Mouse (Mus musculus): ENCODE data around the gene Tada2a. TPM values are rescaled to one million over a fixed set of nuclear protein-coding genes. Genes with fewer than 3 reads are reported as not detected.

The Tada2a gene
- total and polyA plus RNA-seq, 3 experiments = 4.6 to 6.4 (median 6.2) TPM

- intact Hi-C loops (cut with DNase I) = no loop called here
- Histone ChIP-seq H3K27me3 (ENCODE audit: control insufficient read depth, insufficient read depth, low read length) (no peaks in the 10 kb centered on the region), H3K79me2 (replicated peaks; ENCODE audit: control insufficient read depth, insufficient read depth, low read length) (no peaks in the 10 kb centered on the region), H3K27ac (no peak overlapping the region), H3K4me3 (no peak overlapping the region), H3K9ac (ENCODE audit: low read depth, low read length) (no peak overlapping the region), H3K36me3 (ENCODE audit: control insufficient read depth, insufficient read depth, low read length) (no peaks in the 10 kb centered on the region), H3K4me1 (ENCODE audit: control insufficient read depth, insufficient read depth, low read length) (no peaks in the 10 kb centered on the region)
- TF ChIP-seq POLR2A (IDR thresholded peaks at IDR 0.05; ENCODE audit: insufficient read depth, low read depth, low read length) (no peak), CTCF (IDR thresholded peaks at IDR 0.05) (no peak), EP300 (IDR thresholded peaks at IDR 0.05; ENCODE audit: insufficient read depth, low read depth, low read length) (no peak)
- DNase-seq = no peak
- WGBS = 90% methylated on average over 2 of the region's 2 CpGs
These were observed 72.0 kb downstream of the Tada2a start for GRCm38 (mm10) chr11:84057418-84057817.

- no peak for TF ChIP-seq CTCF (IDR thresholded peaks at IDR 0.05)
- no peak for TF ChIP-seq EP300 (IDR thresholded peaks at IDR 0.05; ENCODE audit: insufficient read depth, low read depth, low read length)
- no peak for TF ChIP-seq POLR2A (IDR thresholded peaks at IDR 0.05; ENCODE audit: insufficient read depth, low read depth, low read length)
- no peaks in the 10 kb centered on the region for H3K79me2 ChIP-seq (replicated peaks; ENCODE audit: control insufficient read depth, insufficient read depth, low read length)
- DNase-seq = peak in 1 of 2 experiments; percentile 22
- no peaks in the 10 kb centered on the region for H3K36me3 ChIP-seq (ENCODE audit: control insufficient read depth, insufficient read depth, low read length)
- no peak overlapping the region for H3K4me3 ChIP-seq
- intact Hi-C loops (cut with DNase I) = no loop called here
- H3K27me3 ChIP-seq (ENCODE audit: control insufficient read depth, insufficient read depth, low read length) = no peaks in the 10 kb centered on the region
- no peak overlapping the region for H3K9ac ChIP-seq (ENCODE audit: low read depth, low read length)
- WGBS = 56% methylated on average over 10 of the region's 10 CpGs
- no peak overlapping the region for H3K27ac ChIP-seq
- no peaks in the 10 kb centered on the region for H3K4me1 ChIP-seq (ENCODE audit: control insufficient read depth, insufficient read depth, low read length)
These were observed 75.8 kb downstream of the Tada2a start for GRCm38 (mm10) chr11:84053524-84054163.

- Histone ChIP-seq H3K4me1 (ENCODE audit: control insufficient read depth, insufficient read depth, low read length) (no peaks in the 10 kb centered on the region), H3K4me3 (no peak overlapping the region), H3K27ac (no peak overlapping the region), H3K27me3 (ENCODE audit: control insufficient read depth, insufficient read depth, low read length) (no peaks in the 10 kb centered on the region), H3K36me3 (ENCODE audit: control insufficient read depth, insufficient read depth, low read length) (no peaks in the 10 kb centered on the region), H3K9ac (ENCODE audit: low read depth, low read length) (no peak overlapping the region), H3K79me2 (replicated peaks; ENCODE audit: control insufficient read depth, insufficient read depth, low read length) (no peaks in the 10 kb centered on the region)
- 86% methylated on average over 7 of the region's 7 CpGs for WGBS
- DNase-seq = no peak
- intact Hi-C loops (cut with DNase I) = no loop called here
- TF ChIP-seq POLR2A (IDR thresholded peaks at IDR 0.05; ENCODE audit: insufficient read depth, low read depth, low read length) (no peak), EP300 (IDR thresholded peaks at IDR 0.05; ENCODE audit: insufficient read depth, low read depth, low read length) (no peak)
These were observed 76.3 kb downstream of the Tada2a start for GRCm38 (mm10) chr11:84053055-84053454.

GRCm38 (mm10) chr11:84048411-84048810 lies 81.0 kb downstream of the Tada2a start:
- intact Hi-C loops (cut with DNase I) = no loop called here
- no peak for DNase-seq

GRCm38 (mm10) chr11:84047270-84047669 lies 82.1 kb downstream of the Tada2a start:
- 66% methylated on average over 4 of the region's 4 CpGs for WGBS

More at GRCm38 (mm10) chr11:84048411-84048810, 81.0 kb downstream of the Tada2a start:
- no peaks in the 10 kb centered on the region for H3K27me3 ChIP-seq (ENCODE audit: control insufficient read depth, insufficient read depth, low read length)
- no peak overlapping the region for H3K9ac ChIP-seq (ENCODE audit: low read depth, low read length)
- no peaks in the 10 kb centered on the region for H3K4me1 ChIP-seq (ENCODE audit: control insufficient read depth, insufficient read depth, low read length)
- no peaks in the 10 kb centered on the region for H3K36me3 ChIP-seq (ENCODE audit: control insufficient read depth, insufficient read depth, low read length)
- no peak overlapping the region for H3K27ac ChIP-seq
- WGBS = 76% methylated on average over 10 of the region's 10 CpGs
- H3K79me2 ChIP-seq (replicated peaks; ENCODE audit: control insufficient read depth, insufficient read depth, low read length) = no peaks in the 10 kb centered on the region
- TF ChIP-seq POLR2A (IDR thresholded peaks at IDR 0.05; ENCODE audit: insufficient read depth, low read depth, low read length) (no peak), CTCF (IDR thresholded peaks at IDR 0.05) (no peak), EP300 (IDR thresholded peaks at IDR 0.05; ENCODE audit: insufficient read depth, low read depth, low read length) (no peak)
- H3K4me3 ChIP-seq = no peak overlapping the region

GRCm38 (mm10) chr11:84044988-84045387 lies 84.4 kb downstream of the Tada2a start:
- intact Hi-C loops (cut with DNase I) = no loop called here
- Histone ChIP-seq H3K9ac (ENCODE audit: low read depth, low read length) (no peak overlapping the region), H3K79me2 (replicated peaks; ENCODE audit: control insufficient read depth, insufficient read depth, low read length) (no peaks in the 10 kb centered on the region), H3K4me3 (no peak overlapping the region), H3K36me3 (ENCODE audit: control insufficient read depth, insufficient read depth, low read length) (no peaks in the 10 kb centered on the region), H3K4me1 (ENCODE audit: control insufficient read depth, insufficient read depth, low read length) (no peaks in the 10 kb centered on the region), H3K27ac (no peak overlapping the region), H3K27me3 (ENCODE audit: control insufficient read depth, insufficient read depth, low read length) (no peaks in the 10 kb centered on the region)
- TF ChIP-seq CTCF (IDR thresholded peaks at IDR 0.05) = no peak
- no peak for DNase-seq
- WGBS = 25% methylated on average over 1 of the region's 1 CpGs

More at GRCm38 (mm10) chr11:84047270-84047669, 82.1 kb downstream of the Tada2a start:
- no peaks in the 10 kb centered on the region for H3K4me1 ChIP-seq (ENCODE audit: control insufficient read depth, insufficient read depth, low read length)
- H3K27ac ChIP-seq = no peak overlapping the region
- intact Hi-C loops (cut with DNase I) = no loop called here
- no peak overlapping the region for H3K4me3 ChIP-seq
- H3K27me3 ChIP-seq (ENCODE audit: control insufficient read depth, insufficient read depth, low read length) = no peaks in the 10 kb centered on the region
- no peak overlapping the region for H3K9ac ChIP-seq (ENCODE audit: low read depth, low read length)
- no peak for DNase-seq
- no peaks in the 10 kb centered on the region for H3K36me3 ChIP-seq (ENCODE audit: control insufficient read depth, insufficient read depth, low read length)
- no peaks in the 10 kb centered on the region for H3K79me2 ChIP-seq (replicated peaks; ENCODE audit: control insufficient read depth, insufficient read depth, low read length)
- TF ChIP-seq EP300 (IDR thresholded peaks at IDR 0.05; ENCODE audit: insufficient read depth, low read depth, low read length) (no peak), POLR2A (IDR thresholded peaks at IDR 0.05; ENCODE audit: insufficient read depth, low read depth, low read length) (no peak), CTCF (IDR thresholded peaks at IDR 0.05) (no peak)
